Mouse (Mus musculus) liver, postnatal 0 days (tissue): Measurements from ENCODE around the gene Gprc5b.

ENCODE experiments used
- CTCF ChIP-seq: sonication (generic); IDR thresholded peaks from 2 replicates; pipeline ENCODE4 v1.5.1; 2016; ENCODE audit warnings: antibody characterized with exemption, low read depth
- EP300 ChIP-seq: IDR thresholded peaks from 2 replicates; pipeline ENCODE4 v1.6.1; 2016; ENCODE audit warnings: antibody characterized with exemption, low read depth, mild to moderate bottlenecking

DNA sequence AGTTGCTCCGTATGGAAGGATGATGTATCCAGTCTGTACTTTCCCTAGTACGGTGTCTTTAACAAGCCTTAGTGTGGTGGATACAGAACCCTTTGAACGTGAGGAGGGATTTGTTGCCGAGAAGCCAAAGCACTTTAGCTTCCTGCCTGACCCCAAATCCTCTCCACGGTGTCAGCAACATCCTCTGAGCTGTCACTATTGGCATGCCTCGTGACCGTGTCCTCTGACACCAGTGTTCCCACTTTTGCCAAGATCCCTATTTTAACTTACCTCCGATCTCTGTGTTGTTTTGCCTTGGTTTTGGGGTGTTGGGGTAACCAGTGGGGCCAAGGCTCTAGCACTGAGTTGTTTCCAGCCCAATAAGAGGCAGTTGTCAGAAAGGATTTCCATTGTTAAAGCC, 23.5 kb downstream of the Gprc5b start:
- TF ChIP-seq CTCF (no peak), EP300 (no peak)
